Mouse (Mus musculus) testis, adult 2 months (tissue): ENCODE measurements at regions not wholly inside any gene's neighbourhood (a gene's known extent, or its start where the extent isn't known, plus 50 kb on each side); places are given as distances from the start of the nearest gene placed in this dataset.

Experiments used
- H3K27ac ChIP-seq: fragments of 200-500 bp; 2 replicates; pipeline ENCODE4 v1.5.1; 2012; ENCODE audit warnings: low read depth, low read length; ENCODE audit not compliant: control insufficient read depth, insufficient read depth
- H3K27me3 ChIP-seq: fragments of 200-500 bp; 2 replicates; pipeline ENCODE4 v1.6.1; 2012; ENCODE audit warnings: mild to moderate bottlenecking, low read length, moderate library complexity; ENCODE audit not compliant: control insufficient read depth, insufficient read depth
- H3K36me3 ChIP-seq: fragments of 200-500 bp; 2 replicates; pipeline ENCODE4 v1.6.1; 2012; ENCODE audit warnings: mild to moderate bottlenecking, low read length; ENCODE audit not compliant: control insufficient read depth, insufficient read depth
- H3K4me1 ChIP-seq: fragments of 200-500 bp; 2 replicates; pipeline ENCODE4 v1.6.1; 2012; ENCODE audit warnings: low read length; ENCODE audit not compliant: control insufficient read depth, insufficient read depth
- H3K4me3 ChIP-seq: fragments of 200-500 bp; 2 replicates; pipeline ENCODE4 v1.5.1; 2012; ENCODE audit warnings: low read depth, mild to moderate bottlenecking, low read length, moderate library complexity, mixed read lengths; ENCODE audit not compliant: control insufficient read depth
- CTCF ChIP-seq: fragments of 200-500 bp; IDR thresholded peaks from 2 replicates; pipeline ENCODE4 v1.5.1; 2012; ENCODE audit warnings: low read depth, mild to moderate bottlenecking, inconsistent platforms, low read length, moderate library complexity; ENCODE audit not compliant: control insufficient read depth, insufficient read depth, insufficient replicate concordance
- POLR2A ChIP-seq: fragments of 200-500 bp; IDR thresholded peaks from 2 replicates; pipeline ENCODE4 v1.6.1; 2012; ENCODE audit warnings: low read depth, mild to moderate bottlenecking, inconsistent platforms, low read length, moderate library complexity; ENCODE audit not compliant: control insufficient read depth

- Histone ChIP-seq H3K36me3 (no peaks in the 10 kb centered on the region), H3K4me3 (no peak overlapping the region), H3K27me3 (no peaks in the 10 kb centered on the region), H3K4me1 (no peaks in the 10 kb centered on the region), H3K27ac (no peak overlapping the region)
- TF ChIP-seq POLR2A, result no peak
- no peak for TF ChIP-seq CTCF
Measured at GRCm38 (mm10) chr10:119039732-119040131, 169.7 kb upstream of the Dyrk2 start.

DNA sequence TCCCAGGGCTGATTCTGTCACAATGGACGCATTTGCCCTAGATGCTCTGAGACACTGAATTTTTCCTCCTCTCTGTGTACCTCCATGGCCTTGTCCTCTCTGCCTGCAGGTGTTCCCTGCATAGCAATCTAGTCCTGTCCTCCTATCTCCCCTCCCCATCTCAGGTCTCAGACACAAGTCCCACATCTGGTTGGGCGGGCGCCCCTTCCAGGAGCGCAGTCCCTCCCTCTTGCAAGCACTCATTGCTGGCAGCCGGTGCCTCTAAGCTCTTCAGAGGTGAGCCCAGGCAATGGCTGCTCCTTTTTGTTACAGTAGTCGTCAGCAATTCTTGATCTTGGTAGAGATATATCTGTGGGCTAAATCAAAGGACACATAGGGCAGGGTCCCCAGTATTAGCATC, 169.0 kb upstream of the Dyrk2 start:
- Histone ChIP-seq H3K4me3 (no peak overlapping the region), H3K36me3 (no peaks in the 10 kb centered on the region), H3K27me3 (no peaks in the 10 kb centered on the region), H3K27ac (no peak overlapping the region), H3K4me1 (no peaks in the 10 kb centered on the region)
- TF ChIP-seq CTCF, result no peak
- no peak for TF ChIP-seq POLR2A

- no peaks in the 10 kb centered on the region for H3K36me3 ChIP-seq
- H3K27ac ChIP-seq, result no peak overlapping the region
- no peaks in the 10 kb centered on the region for H3K27me3 ChIP-seq
- H3K4me1 ChIP-seq, result no peaks in the 10 kb centered on the region
- TF ChIP-seq CTCF (no peak), POLR2A (no peak)
- H3K4me3 ChIP-seq, result no peak overlapping the region
Measured at GRCm38 (mm10) chr10:119037781-119038180, 167.8 kb upstream of the Dyrk2 start.

DNA sequence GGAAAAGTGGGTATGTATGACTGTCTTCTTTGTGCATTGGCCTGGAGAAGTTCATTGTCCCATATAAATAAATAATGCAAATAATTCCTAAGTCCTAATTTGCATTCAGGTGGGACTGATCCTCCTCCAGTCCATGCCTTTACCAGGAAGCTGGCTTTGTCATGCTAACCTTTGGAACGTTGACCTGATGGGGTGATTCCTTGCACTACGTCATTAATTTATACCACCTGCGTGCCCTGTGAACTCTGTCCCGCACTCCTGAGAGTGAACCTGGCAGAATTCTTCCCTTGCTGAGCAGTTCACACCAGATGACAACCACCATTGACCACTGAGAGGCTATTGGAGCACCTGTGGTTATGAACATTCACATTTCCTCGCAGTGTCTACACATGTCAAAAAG, 165.9 kb upstream of the Dyrk2 start:
- Histone ChIP-seq H3K27me3 (no peaks in the 10 kb centered on the region), H3K36me3 (no peaks in the 10 kb centered on the region), H3K27ac (no peak overlapping the region), H3K4me1 (peaks cover 3% of the 10 kb centered on the region), H3K4me3 (no peak overlapping the region)
- TF ChIP-seq POLR2A (no peak), CTCF (no peak)

- no peak overlapping the region for H3K27ac ChIP-seq
- H3K27me3 ChIP-seq, result no peaks in the 10 kb centered on the region
- TF ChIP-seq CTCF (no peak), POLR2A (no peak)
- no peak overlapping the region for H3K4me3 ChIP-seq
- H3K36me3 ChIP-seq, result no peaks in the 10 kb centered on the region
- H3K4me1 ChIP-seq, result peaks cover 3% of the 10 kb centered on the region
Measured at GRCm38 (mm10) chr10:119034396-119034795, 164.4 kb upstream of the Dyrk2 start.

GRCm38 (mm10) chr10:119031282-119032275, 161.6 kb upstream of the Dyrk2 start:
- no peaks in the 10 kb centered on the region for H3K27me3 ChIP-seq
- H3K27ac ChIP-seq, result no peak overlapping the region
- TF ChIP-seq POLR2A, result no peak
- no peak for TF ChIP-seq CTCF
- H3K4me1 ChIP-seq, result peaks cover 3% of the 10 kb centered on the region
- H3K4me3 ChIP-seq, result no peak overlapping the region
- H3K36me3 ChIP-seq, result no peaks in the 10 kb centered on the region

GRCm38 (mm10) chr10:119028480-119029137, 158.6 kb upstream of the Dyrk2 start:
- H3K27me3 ChIP-seq, result no peaks in the 10 kb centered on the region
- H3K4me1 ChIP-seq, result peaks cover 3% of the 10 kb centered on the region
- no peaks in the 10 kb centered on the region for H3K36me3 ChIP-seq
- H3K27ac ChIP-seq, result no peak overlapping the region
- H3K4me3 ChIP-seq, result no peak overlapping the region
- no peak for TF ChIP-seq POLR2A
- TF ChIP-seq CTCF, result no peak

DNA sequence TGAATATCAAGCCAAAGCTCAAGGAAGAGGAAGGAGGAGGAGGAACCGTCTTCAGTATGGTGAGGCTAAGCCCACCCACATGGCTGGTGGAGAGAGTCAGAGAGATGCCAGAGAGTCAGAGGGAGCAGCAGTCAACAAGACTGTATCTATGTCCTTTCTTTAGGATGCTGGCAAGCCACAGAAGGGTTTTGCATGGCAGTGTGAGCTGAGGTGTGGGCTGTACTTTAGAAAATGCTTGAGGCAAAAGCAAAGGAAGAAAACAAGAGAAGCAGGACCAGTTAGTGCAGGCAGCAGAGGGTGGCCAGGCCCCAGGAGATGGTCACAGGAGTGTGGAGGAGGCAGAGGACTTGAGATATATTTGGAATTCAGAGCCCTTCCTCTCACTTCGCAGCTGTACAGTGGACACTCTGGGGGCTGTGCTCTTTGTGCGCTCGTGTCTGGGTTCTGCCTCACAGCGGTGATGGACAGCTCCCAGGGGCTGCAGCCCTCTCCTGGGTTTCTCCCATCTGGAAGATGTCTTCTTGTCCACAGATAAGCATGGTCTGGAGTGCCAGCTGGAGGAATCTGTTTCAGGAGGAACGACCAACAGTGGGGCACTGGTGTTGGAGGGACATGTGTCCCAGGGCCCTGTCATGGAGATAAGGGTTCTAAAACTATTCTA, 157.4 kb upstream of the Dyrk2 start:
- no peak overlapping the region for H3K4me3 ChIP-seq
- no peaks in the 10 kb centered on the region for H3K36me3 ChIP-seq
- no peak for TF ChIP-seq CTCF
- TF ChIP-seq POLR2A, result no peak
- H3K27me3 ChIP-seq, result no peaks in the 10 kb centered on the region
- H3K27ac ChIP-seq, result no peak overlapping the region
- peaks cover 3% of the 10 kb centered on the region for H3K4me1 ChIP-seq
